8 mouse cellular contexts compared by ENCODE assay signal in genomic region chr10:33624131-33624879, GRCm38 (mm10). TPM values are rescaled to one million over a fixed set of nuclear protein-coding genes. Genes with fewer than 3 reads are reported as not detected.
DNase-seq lines count a peak whose midpoint lies in the region; ATAC-seq and TF ChIP-seq lines count a peak whose summit lies in the region.

Clvs2 (minus strand) TSS chr10:33624769.

- 2% methylated on average over 37 of the region's 37 CpGs for WGBS in lung, embryonic 14.5 days
- 2% methylated on average over 36 of the region's 37 CpGs for WGBS in forebrain, embryonic 15.5 days
- 4% methylated on average over 37 of the region's 37 CpGs for WGBS in liver, embryonic 15.5 days (ENCODE audit: insufficient replicate concordance)
- WGBS in stomach, embryonic 16.5 days, result 4% methylated on average over 36 of the region's 37 CpGs

- ATAC-seq in lung, embryonic 14.5 days (ENCODE audit: insufficient read depth), result peak; percentile 70
- peak; percentile 97 for ATAC-seq in forebrain, embryonic 15.5 days (replicated peaks)
- ATAC-seq in liver, embryonic 15.5 days (ENCODE audit: insufficient read depth), result no peak
- ATAC-seq in stomach, embryonic 16.5 days (ENCODE audit: insufficient read depth, low FRiP score), result no peak

- H3K4me3 ChIP-seq in lung, embryonic 14.5 days (ENCODE audit: low read depth, low read length), result peak within 1 kb of the TSS; percentile 33
- peak within 1 kb of the TSS; percentile 69 for H3K4me3 ChIP-seq in forebrain, embryonic 15.5 days
- no peak within 1 kb of the TSS for H3K4me3 ChIP-seq in liver, embryonic 15.5 days (replicated peaks)
- peak within 1 kb of the TSS; percentile 46 for H3K4me3 ChIP-seq in stomach, embryonic 16.5 days (replicated peaks; ENCODE audit: low read length)

- H3K9me3 ChIP-seq in lung, embryonic 14.5 days (ENCODE audit: low read depth, low read length), result no peaks in the 10 kb centered on the region
- H3K9me3 ChIP-seq in forebrain, embryonic 15.5 days, result no peaks in the 10 kb centered on the region
- no peaks in the 10 kb centered on the region for H3K9me3 ChIP-seq in liver, embryonic 15.5 days (replicated peaks)
- no peaks in the 10 kb centered on the region for H3K9me3 ChIP-seq in stomach, embryonic 16.5 days (replicated peaks; ENCODE audit: control insufficient read depth, low read length)

- H3K4me2 ChIP-seq in lung, embryonic 14.5 days, result peak within 1 kb of the TSS; percentile 64
- peak within 1 kb of the TSS; percentile 91 for H3K4me2 ChIP-seq in forebrain, embryonic 15.5 days (replicated peaks)
- peak within 1 kb of the TSS; percentile 13; the same call in 1 of the 2 replicates for H3K4me2 ChIP-seq in liver, embryonic 15.5 days
- peak within 1 kb of the TSS; percentile 63 for H3K4me2 ChIP-seq in stomach, embryonic 16.5 days (ENCODE audit: low read depth, low read length)

- no peaks in the 10 kb centered on the region for H3K36me3 ChIP-seq in lung, embryonic 14.5 days (ENCODE audit: insufficient read depth)
- no peaks in the 10 kb centered on the region for H3K36me3 ChIP-seq in forebrain, embryonic 15.5 days
- H3K36me3 ChIP-seq in liver, embryonic 15.5 days (replicated peaks), result no peaks in the 10 kb centered on the region
- no peaks in the 10 kb centered on the region for H3K36me3 ChIP-seq in stomach, embryonic 16.5 days (ENCODE audit: control insufficient read depth, insufficient read depth, low read length)

- peaks cover 8% of the 10 kb centered on the region; the same call in 1 of the 2 replicates for H3K27me3 ChIP-seq in lung, embryonic 14.5 days (ENCODE audit: insufficient read depth, low read length)
- no peaks in the 10 kb centered on the region for H3K27me3 ChIP-seq in forebrain, embryonic 15.5 days
- peaks cover 11% of the 10 kb centered on the region for H3K27me3 ChIP-seq in liver, embryonic 15.5 days
- H3K27me3 ChIP-seq in stomach, embryonic 16.5 days (ENCODE audit: control insufficient read depth, insufficient read depth, low read length), result no peaks in the 10 kb centered on the region

- peak; percentile 26 for DNase-seq in lung, embryonic 14.5 days
- no peak for DNase-seq in lung, postnatal 14 days
- DNase-seq in cerebellum, adult 9-11 months, result peak; percentile 10
- peak; percentile 30 to 34 for DNase-seq in kidney, postnatal 4 days
- no peak for DNase-seq in thymus, postnatal 14 days

- H3K9ac ChIP-seq in lung, embryonic 14.5 days, result no peak within 1 kb of the TSS; the same call in 1 of the 2 replicates
- peak within 1 kb of the TSS; percentile 78 for H3K9ac ChIP-seq in forebrain, embryonic 15.5 days (replicated peaks)
- no peak within 1 kb of the TSS for H3K9ac ChIP-seq in liver, embryonic 15.5 days
- H3K9ac ChIP-seq in stomach, embryonic 16.5 days (ENCODE audit: low read length), result peak within 1 kb of the TSS; percentile 60

- no peak within 1 kb of the TSS for H3K27ac ChIP-seq in lung, embryonic 14.5 days (ENCODE audit: low read depth)
- peak within 1 kb of the TSS; percentile 83 for H3K27ac ChIP-seq in forebrain, embryonic 15.5 days (replicated peaks)
- no peak within 1 kb of the TSS for H3K27ac ChIP-seq in liver, embryonic 15.5 days (replicated peaks)
- no peak within 1 kb of the TSS for H3K27ac ChIP-seq in stomach, embryonic 16.5 days (ENCODE audit: low read length)

- H3K4me1 ChIP-seq in lung, embryonic 14.5 days (ENCODE audit: insufficient read depth), result no peaks in the 10 kb centered on the region
- H3K4me1 ChIP-seq in forebrain, embryonic 15.5 days, result no peaks in the 10 kb centered on the region
- no peaks in the 10 kb centered on the region for H3K4me1 ChIP-seq in liver, embryonic 15.5 days (replicated peaks)
- no peaks in the 10 kb centered on the region for H3K4me1 ChIP-seq in stomach, embryonic 16.5 days (ENCODE audit: control insufficient read depth, insufficient read depth, low read length)

- no peak for TF ChIP-seq CTCF in lung, embryonic 14.5 days (IDR thresholded peaks at IDR 0.05; ENCODE audit: low read depth)

RNA-seq across cellular contexts. Expression of gene Clvs2, which starts in this region (rescaled TPM):
- not detected in 2 replicates for polyA plus RNA-seq in lung, embryonic 14.5 days (2014; fragmentation: Nextera tagmentation; extraction: Ambion mirVana)
- 7.8 and 10.0 TPM in 2 replicates for polyA plus RNA-seq in forebrain, embryonic 15.5 days (2015; fragmentation: Nextera tagmentation; extraction: Ambion mirVana)
- polyA plus RNA-seq in liver, embryonic 15.5 days (2015; fragmentation: Nextera tagmentation; extraction: Ambion mirVana), result not detected in 2 replicates
- 0.49 and 0.65 TPM in 2 replicates for polyA plus RNA-seq in stomach, embryonic 16.5 days (2015; fragmentation: Nextera tagmentation; extraction: Ambion mirVana)

Comparison
In these comparisons a context has a peak if more than half of its experiments do, and no peak if none do; other contexts are left out.
1. Peak in DNase-seq, ATAC-seq, H3K4me3 ChIP-seq and H3K4me2 ChIP-seq in lung, embryonic 14.5 days; RNA of the gene not detected or under 1 TPM.
2. DNase-seq: peak in cerebellum, adult 9-11 months (single experiment) and kidney, postnatal 4 days (2 of 2); none in lung, postnatal 14 days (single experiment) and thymus, postnatal 14 days (single experiment).
3. H3K4me2 ChIP-seq: peak in every context shown above with its lines; median percentile 91 in forebrain, embryonic 15.5 days; 64 in lung, embryonic 14.5 days; 63 in stomach, embryonic 16.5 days; 13 in liver, embryonic 15.5 days.
4. H3K9ac ChIP-seq: peak in forebrain, embryonic 15.5 days (single experiment) and stomach, embryonic 16.5 days (single experiment); none in lung, embryonic 14.5 days (single experiment) and liver, embryonic 15.5 days (single experiment).